Mouse (Mus musculus): Measurements from ENCODE around the gene Gm44973. TPM values are rescaled to one million over a fixed set of nuclear protein-coding genes. Genes with fewer than 3 reads are reported as not detected.

Gm44973 gene
- polyA plus RNA-seq, 2 experiments from 2014 or later, result 5.6 to 19.0 TPM

Other genes starting within 250 kb of the Gm44973 start
- not detected for gene Fam71e2, start 244.2 kb upstream of the Gm44973 start, polyA plus RNA-seq (2017; shearing (Covaris generic))
- gene Il11, start 232.6 kb upstream of the Gm44973 start, polyA plus RNA-seq (2017; shearing (Covaris generic)), result not detected
- gene Tmem190, start 232.6 kb upstream of the Gm44973 start, polyA plus RNA-seq (2017; shearing (Covaris generic)), result not detected
- 1 to 10 TPM in 1 of 2 experiments, not detected in 1; 1.2 TPM for gene Tmem238, start 225.8 kb upstream of the Gm44973 start, polyA plus RNA-seq (2017; shearing (Covaris generic))
- gene Rpl28, start 222.6 kb upstream of the Gm44973 start, polyA plus RNA-seq (2017; shearing (Covaris generic)), result 100 to 1,000 TPM; 460 to 740 TPM
- 10 to 100 TPM; 39.3 to 43.6 TPM for gene Ube2s, start 202.9 kb upstream of the Gm44973 start, polyA plus RNA-seq (2017; shearing (Covaris generic))
- under 1 TPM in 1 of 2 experiments, not detected in 1; 0.09 TPM for gene Shisa7, start 170.8 kb upstream of the Gm44973 start, polyA plus RNA-seq (2017; shearing (Covaris generic))
- gene Isoc2b, start 145.2 kb upstream of the Gm44973 start, polyA plus RNA-seq (2017; shearing (Covaris generic)), result 10 to 100 TPM; 34.4 to 50.2 TPM
- gene Isoc2a, start 138.3 kb upstream of the Gm44973 start, polyA plus RNA-seq (2017; shearing (Covaris generic)), result under 1 TPM; 0.20 to 0.69 TPM
- not detected for gene Gm36210, start 109.0 kb upstream of the Gm44973 start, polyA plus RNA-seq (2017; shearing (Covaris generic))
- gene Zfp628, start 100.3 kb upstream of the Gm44973 start, polyA plus RNA-seq (2017; shearing (Covaris generic)), result 1 to 10 TPM; 1.9 TPM
- not detected for gene Nat14, start 93.5 kb upstream of the Gm44973 start, polyA plus RNA-seq (2017; shearing (Covaris generic))
- under 1 TPM in 1 of 2 experiments, not detected in 1; 0.10 TPM for gene Ssc5d, start 89.7 kb upstream of the Gm44973 start, polyA plus RNA-seq (2017; shearing (Covaris generic))
- gene Sbk2, start 51.1 kb upstream of the Gm44973 start, polyA plus RNA-seq (2017; shearing (Covaris generic)), result not detected
- not detected for gene Sbk3, start 44.3 kb upstream of the Gm44973 start, polyA plus RNA-seq (2017; shearing (Covaris generic))
- 1 to 10 TPM; 2.9 to 5.3 TPM for gene Zfp579, start 19.3 kb upstream of the Gm44973 start, polyA plus RNA-seq (2017; shearing (Covaris generic))
- 10 to 100 TPM; 33.3 to 55.4 TPM for gene Zfp524, start 1.1 kb upstream of the Gm44973 start, polyA plus RNA-seq (2017; shearing (Covaris generic))
- 10 to 100 TPM in 1 of 2 experiments, 1 to 10 TPM in 1; 8.1 to 10.1 TPM for gene Fiz1, start 799 bp upstream of the Gm44973 start, polyA plus RNA-seq (2017; shearing (Covaris generic))
- 1 to 10 TPM; 3.5 to 5.3 TPM for gene Zfp865, start 4.9 kb downstream of the Gm44973 start, polyA plus RNA-seq (2017; shearing (Covaris generic))
- gene Ccdc106, start 5.1 kb downstream of the Gm44973 start, polyA plus RNA-seq (2017; shearing (Covaris generic)), result under 1 TPM in 1 of 2 experiments, not detected in 1; 0.60 TPM
- gene 4632433K11Rik, start 18.6 kb downstream of the Gm44973 start, polyA plus RNA-seq (2017; shearing (Covaris generic)), result not detected
- 1 to 10 TPM; 2.5 to 3.1 TPM for gene Zfp784, start 22.9 kb downstream of the Gm44973 start, polyA plus RNA-seq (2017; shearing (Covaris generic))
- gene Zfp580, start 36.0 kb downstream of the Gm44973 start, polyA plus RNA-seq (2017; shearing (Covaris generic)), result 1 to 10 TPM; 1.2 to 2.8 TPM
- gene U2af2, start 46.6 kb downstream of the Gm44973 start, polyA plus RNA-seq (2017; shearing (Covaris generic)), result 10 to 100 TPM; 24.2 to 30.1 TPM
- 1 to 10 TPM; 7.0 to 8.3 TPM for gene Epn1, start 64.7 kb downstream of the Gm44973 start, polyA plus RNA-seq (2017; shearing (Covaris generic))
- gene Rfpl4, start 101.5 kb downstream of the Gm44973 start, polyA plus RNA-seq (2017; shearing (Covaris generic)), result not detected
- under 1 TPM in 1 of 2 experiments, not detected in 1; 0.58 TPM for gene Rasl2-9, start 110.5 kb downstream of the Gm44973 start, polyA plus RNA-seq (2017; shearing (Covaris generic))
- under 1 TPM in 1 of 2 experiments, not detected in 1; 0.05 TPM for gene Vmn1r55, start 134.2 kb downstream of the Gm44973 start, polyA plus RNA-seq (2017; shearing (Covaris generic))
- gene Vmn1r56, start 181.3 kb downstream of the Gm44973 start, polyA plus RNA-seq (2017; shearing (Covaris generic)), result not detected
- not detected for gene Vmn1r57, start 203.0 kb downstream of the Gm44973 start, polyA plus RNA-seq (2017; shearing (Covaris generic))